Mouse (Mus musculus) mesoderm, embryonic 11.5 days (tissue): ENCODE measurements around the gene Gm47995.
"Not testable (repeated sequence)": the region's sequence is repeated elsewhere in the genome, so short reads cannot be mapped to it uniquely, and the experiment has no call there.

ENCODE experiments used
- DNase-seq: peaks from one replicate; pipeline ENCODE4 v3.0.0-alpha.2; 2012; ENCODE audit warnings: low read depth, low spot score

Gm47995 gene

DNA sequence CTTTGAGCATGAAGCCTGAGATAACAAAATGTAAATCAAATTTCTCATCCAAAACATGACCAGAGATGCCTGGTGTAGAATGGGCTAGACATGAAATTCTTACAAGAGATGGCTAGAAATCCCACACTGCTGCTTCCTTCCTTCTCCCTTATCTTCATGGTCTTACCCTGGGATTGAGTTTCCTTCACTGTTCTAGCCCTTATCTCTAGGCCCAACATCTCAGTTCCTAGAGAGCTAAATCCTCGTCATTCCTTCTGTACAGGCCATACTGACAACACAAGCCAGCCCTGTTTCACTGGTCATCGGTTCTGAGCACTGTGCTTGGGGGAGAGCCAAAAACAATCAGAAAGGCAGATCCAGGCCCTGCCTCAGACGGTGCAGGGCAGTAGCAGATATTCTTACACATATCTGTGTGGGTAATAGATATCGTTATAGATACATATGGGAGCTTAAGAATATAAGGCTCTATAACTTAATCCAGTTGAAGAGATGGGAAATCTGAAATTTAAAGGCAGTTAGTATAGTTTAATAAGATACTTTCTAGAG lies 11.3 kb upstream of the Gm47995 start:
- DNase-seq = not testable (repeated sequence)

GRCm38 (mm10) chr1:151188469-151188868 lies 9.8 kb upstream of the Gm47995 start:
- no peak for DNase-seq

DNA sequence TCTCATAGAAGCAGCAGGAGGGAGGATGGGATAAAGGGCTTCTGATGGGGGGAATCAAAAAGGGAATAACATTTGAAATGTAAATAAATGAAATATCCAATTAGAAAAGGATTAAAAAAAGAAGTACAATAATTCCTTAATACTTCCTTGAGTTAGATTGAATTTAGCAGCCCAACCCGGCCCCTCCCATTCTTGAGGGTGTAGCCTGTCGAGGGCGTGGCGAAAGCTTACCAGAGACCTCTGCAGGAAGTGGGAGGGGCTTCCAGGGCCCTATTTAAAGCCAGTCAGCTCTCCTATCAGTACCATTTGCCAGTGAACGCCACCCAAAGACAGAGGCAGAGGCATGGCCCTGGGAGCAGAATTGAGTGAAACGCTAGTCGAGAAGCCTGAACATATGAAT lies 6.2 kb upstream of the Gm47995 start, which contains the start of gene Gm8947:
Gm8947 (plus strand) TSS at position 302 of the 400 bp plus-strand sequence.
- not testable (repeated sequence) for DNase-seq

- DNase-seq = not testable (repeated sequence)
Observed at GRCm38 (mm10) chr1:151192739-151193138, 5.5 kb upstream of the Gm47995 start.

GRCm38 (mm10) chr1:151195986-151196385 lies 2.3 kb upstream of the Gm47995 start:
- DNase-seq = not testable (repeated sequence)

GRCm38 (mm10) chr1:151196690-151197089 lies 1.6 kb upstream of the Gm47995 start:
- not testable (repeated sequence) for DNase-seq

DNA sequence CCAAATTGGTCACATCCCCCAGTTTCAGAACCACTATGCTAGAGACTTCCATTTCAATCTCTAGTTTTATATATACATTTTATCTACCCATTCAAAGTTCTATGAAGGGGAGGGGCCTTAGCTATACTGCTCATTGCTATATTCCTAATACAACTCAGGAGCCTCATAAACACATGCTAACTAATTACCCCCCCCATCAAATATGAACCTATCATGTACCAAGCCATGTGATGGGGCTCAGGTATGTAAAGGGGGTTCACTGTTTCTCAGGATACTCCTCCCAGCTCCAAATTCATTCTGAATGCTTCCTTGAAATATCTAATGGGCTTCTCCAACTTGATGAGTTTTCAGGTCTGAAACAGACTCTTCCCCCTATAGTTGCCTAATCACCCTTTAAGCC lies 2.4 kb downstream of the Gm47995 start:
- DNase-seq = not testable (repeated sequence)

GRCm38 (mm10) chr1:151202771-151203170 lies 4.5 kb downstream of the Gm47995 start:
- DNase-seq = not testable (repeated sequence)

DNA sequence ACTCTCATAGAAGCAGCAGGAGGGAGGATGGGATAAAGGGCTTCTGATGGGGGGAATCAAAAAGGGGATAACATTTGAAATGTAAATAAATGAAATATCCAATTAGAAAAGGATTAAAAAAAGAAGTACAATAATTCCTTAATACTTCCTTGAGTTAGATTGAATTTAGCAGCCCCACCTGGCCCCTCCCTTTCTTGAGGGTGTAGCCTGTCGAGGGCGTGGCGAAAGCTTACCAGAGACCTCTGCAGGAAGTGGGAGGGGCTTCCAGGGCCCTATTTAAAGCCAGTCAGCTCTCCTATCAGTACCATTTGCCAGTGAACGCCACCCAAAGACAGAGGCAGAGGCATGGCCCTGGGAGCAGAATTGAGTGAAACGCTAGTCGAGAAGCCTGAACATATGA lies 5.6 kb downstream of the Gm47995 start, which contains the start of gene 3110040M04Rik:
3110040M04Rik (plus strand) TSS at position 304 of the 400 bp plus-strand sequence.
- not testable (repeated sequence) for DNase-seq

GRCm38 (mm10) chr1:151208493-151208892 lies 10.2 kb downstream of the Gm47995 start:
- DNase-seq = not testable (repeated sequence)

- DNase-seq = not testable (repeated sequence)
Observed at GRCm38 (mm10) chr1:151208944-151209343, 10.7 kb downstream of the Gm47995 start.

DNA sequence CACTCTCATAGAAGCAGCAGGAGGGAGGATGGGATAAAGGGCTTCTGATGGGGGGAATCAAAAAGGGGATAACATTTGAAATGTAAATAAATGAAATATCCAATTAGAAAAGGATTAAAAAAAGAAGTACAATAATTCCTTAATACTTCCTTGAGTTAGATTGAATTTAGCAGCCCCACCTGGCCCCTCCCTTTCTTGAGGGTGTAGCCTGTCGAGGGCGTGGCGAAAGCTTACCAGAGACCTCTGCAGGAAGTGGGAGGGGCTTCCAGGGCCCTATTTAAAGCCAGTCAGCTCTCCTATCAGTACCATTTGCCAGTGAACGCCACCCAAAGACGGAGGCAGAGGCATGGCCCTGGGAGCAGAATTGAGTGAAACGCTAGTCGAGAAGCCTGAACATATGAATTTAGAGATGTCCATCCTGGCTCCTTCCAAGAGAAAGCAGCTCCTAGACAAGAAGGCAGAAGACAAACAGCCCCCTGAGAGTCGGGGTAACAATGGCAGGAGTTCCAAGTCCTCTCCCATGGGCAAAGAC lies 11.6 kb downstream of the Gm47995 start, which contains the start of gene Gm47996:
Gm47996 (plus strand) TSS at position 308 of the 532 bp plus-strand sequence.
- not testable (repeated sequence) for DNase-seq

DNA sequence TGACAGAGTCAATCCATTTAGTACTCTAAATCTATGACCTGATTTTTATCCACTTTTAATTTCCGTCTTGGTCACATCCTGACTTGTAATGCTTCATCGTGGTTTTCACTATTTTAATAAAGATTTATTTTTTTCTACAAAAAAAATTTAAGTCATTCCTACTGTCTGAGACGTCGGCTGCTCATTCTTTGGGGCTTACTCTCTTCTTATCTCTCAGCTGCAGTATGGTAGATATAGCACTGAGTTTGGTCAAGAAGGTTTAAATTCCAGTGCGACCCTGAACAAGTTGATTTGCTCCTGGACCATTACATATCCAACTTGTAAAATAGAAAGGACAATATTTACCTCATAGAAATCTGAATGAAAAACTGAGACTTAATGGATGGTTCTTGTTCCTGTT lies 13.4 kb downstream of the Gm47995 start:
- not testable (repeated sequence) for DNase-seq

DNA sequence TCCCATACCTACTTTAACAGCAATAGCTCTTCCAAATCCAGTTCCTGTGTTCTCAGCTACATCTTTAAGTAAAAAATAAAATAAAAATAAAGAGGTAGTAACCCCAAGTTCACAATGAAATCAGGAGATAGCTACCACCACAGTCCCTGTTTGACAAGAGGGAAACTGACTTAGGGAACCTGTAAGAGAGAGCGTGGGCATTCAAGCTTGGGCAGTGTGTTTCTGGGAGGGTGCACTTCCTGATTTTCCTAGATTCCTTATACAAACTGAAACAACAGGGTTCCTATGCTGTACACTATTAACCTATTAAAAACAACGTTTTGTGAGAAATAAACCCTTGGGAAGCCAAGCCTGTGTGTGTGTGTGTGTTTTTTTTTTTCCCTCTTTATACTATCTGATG lies 16.6 kb downstream of the Gm47995 start:
- DNase-seq = no peak

GRCm38 (mm10) chr1:151215985-151216384 lies 17.7 kb downstream of the Gm47995 start:
- DNase-seq = no peak

GRCm38 (mm10) chr1:151216417-151216816 lies 18.2 kb downstream of the Gm47995 start:
- DNase-seq = no peak

- DNase-seq = no peak
Observed at GRCm38 (mm10) chr1:151219045-151219444, 20.8 kb downstream of the Gm47995 start.

DNA sequence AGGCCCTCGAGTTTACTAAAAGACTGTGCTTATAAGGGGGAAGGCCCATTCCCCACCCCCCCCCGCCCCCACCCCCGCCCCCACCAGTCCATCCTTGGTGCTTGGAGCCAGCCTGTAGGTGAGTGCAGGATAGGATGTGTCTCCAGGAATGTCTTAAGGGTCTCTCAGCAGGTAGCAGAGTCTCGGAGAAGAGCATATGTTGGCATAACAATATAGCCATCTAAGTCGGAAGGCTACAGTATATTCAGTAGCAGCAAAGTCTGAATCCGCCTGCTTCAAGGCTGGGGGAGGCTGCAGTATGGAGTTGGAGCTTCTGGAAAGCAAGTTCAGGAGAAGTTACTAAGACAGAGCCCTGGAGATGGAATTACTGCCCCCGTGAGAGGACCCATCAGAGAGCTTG lies 21.9 kb downstream of the Gm47995 start:
- DNase-seq = no peak

GRCm38 (mm10) chr1:151222561-151223267 lies 24.5 kb downstream of the Gm47995 start:
- no peak for DNase-seq

DNA sequence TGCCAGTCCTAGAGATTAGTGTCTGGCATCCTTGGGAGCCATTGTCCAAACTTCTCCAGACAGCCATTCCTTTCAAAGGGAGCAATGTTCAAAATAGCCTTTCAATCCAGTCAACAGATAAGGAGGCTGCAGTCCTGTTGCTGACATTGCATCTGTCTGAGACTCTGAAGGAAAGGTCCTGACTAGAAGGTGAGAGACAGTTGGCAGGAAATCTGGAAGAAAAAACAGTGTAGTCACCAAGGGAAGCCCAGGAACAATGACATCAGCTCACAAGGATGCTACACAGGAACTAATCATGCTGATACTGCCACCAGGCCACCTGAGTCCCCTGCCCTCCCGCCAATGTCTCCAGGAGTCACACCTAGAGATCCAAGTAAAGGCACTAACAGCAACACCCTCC lies 25.1 kb downstream of the Gm47995 start:
- DNase-seq = no peak

GRCm38 (mm10) chr1:151224536-151224935 lies 26.3 kb downstream of the Gm47995 start:
- no peak for DNase-seq

- DNase-seq = no peak
Observed at GRCm38 (mm10) chr1:151227506-151227905, 29.3 kb downstream of the Gm47995 start.
